Mouse (Mus musculus) forebrain, embryonic 12.5 days (tissue): ENCODE measurements around the gene Pias4. TPM values are rescaled to one million over a fixed set of nuclear protein-coding genes. Genes with fewer than 3 reads are reported as not detected.

ENCODE experiments used
- ATAC-seq: fragments of 200-750 bp; cut with Nextera tagmentation; 2 replicates; pipeline ENCODE4 v1.8.0; 2017; ENCODE audit warnings: moderate TSS enrichment; ENCODE audit not compliant: low FRiP score
- H3K27ac ChIP-seq: fragments of 300-500 bp; sonication (generic); 2 replicates; pipeline ENCODE4 v1.5.1; 2016; ENCODE audit warnings: mild to moderate bottlenecking
- H3K27me3 ChIP-seq: fragments of 300-500 bp; sonication (generic); 2 replicates; pipeline ENCODE4 v1.6.1; 2016; ENCODE audit warnings: mild to moderate bottlenecking
- H3K36me3 ChIP-seq: fragments of 300-500 bp; sonication (generic); replicated peaks from 2 replicates; pipeline ENCODE4 v1.6.1; 2016; ENCODE audit warnings: mild to moderate bottlenecking
- H3K4me1 ChIP-seq: fragments of 300-500 bp; sonication (generic); 2 replicates; pipeline ENCODE4 v1.6.1; 2016
- H3K4me2 ChIP-seq: fragments of 300-500 bp; sonication (generic); 2 replicates; pipeline ENCODE4 v1.6.1; 2016; ENCODE audit warnings: mild to moderate bottlenecking, moderate library complexity
- H3K4me3 ChIP-seq: fragments of 300-500 bp; sonication (generic); replicated peaks from 2 replicates; pipeline ENCODE4 v1.5.1; 2016; ENCODE audit warnings: mild to moderate bottlenecking
- H3K9ac ChIP-seq: fragments of 300-500 bp; sonication (generic); 2 replicates; pipeline ENCODE4 v1.6.1; 2016; ENCODE audit warnings: mild to moderate bottlenecking
- H3K9me3 ChIP-seq: fragments of 300-500 bp; sonication (generic); 2 replicates; pipeline ENCODE4 v1.6.1; 2016
- WGBS: fragments of 180-500 bp; shearing (Covaris S2); methylation state at CpG from one replicate; pipeline ENCODE4 v1.1.7; 2016; 5-methylcytosine and 5-hydroxymethylcytosine counted together
- polyA plus RNA-seq: library from polyadenylated mRNA; unstranded; fragments of >200 nt; fragmentation: Nextera tagmentation; extraction: Ambion mirVana; gene quantifications from 2 replicates; pipeline ENCODE4 v1.2.1, GENCODE M21; 2016

The Pias4 gene
- polyA plus RNA-seq, 1 experiment from 2014 or later, result 52.9 TPM

DNA sequence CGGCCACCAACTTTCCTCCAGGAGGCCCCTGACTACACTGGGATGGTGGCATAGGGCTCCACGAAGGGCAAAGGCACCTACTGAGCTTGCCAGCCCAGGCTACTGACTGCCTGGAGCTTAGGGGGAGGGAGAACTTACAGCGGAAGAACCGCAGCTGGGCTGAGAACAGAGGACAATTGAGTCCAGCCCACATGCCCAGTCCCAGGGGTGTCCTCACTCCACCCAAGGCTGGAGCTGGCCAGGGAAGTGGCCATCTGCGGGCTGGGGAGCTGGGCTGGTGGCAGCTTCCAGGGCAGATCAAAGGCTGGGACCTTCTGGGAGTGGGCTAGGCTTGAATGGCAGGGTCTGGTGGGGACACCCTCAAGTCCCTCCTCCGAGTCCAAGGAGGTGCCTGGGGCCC is 13.0 kb downstream of the Pias4 start:
- H3K4me1 ChIP-seq, result no peaks in the 10 kb centered on the region
- no peaks in the 10 kb centered on the region for H3K9me3 ChIP-seq
- H3K4me2 ChIP-seq, result no peak overlapping the region
- H3K27me3 ChIP-seq, result no peaks in the 10 kb centered on the region
- no peak overlapping the region for H3K4me3 ChIP-seq
- no peak overlapping the region for H3K9ac ChIP-seq
- WGBS, result 87% methylated on average over 6 of the region's 6 CpGs
- ATAC-seq, result no peak
- peaks cover 81% of the 10 kb centered on the region for H3K36me3 ChIP-seq
- no peak overlapping the region for H3K27ac ChIP-seq

DNA sequence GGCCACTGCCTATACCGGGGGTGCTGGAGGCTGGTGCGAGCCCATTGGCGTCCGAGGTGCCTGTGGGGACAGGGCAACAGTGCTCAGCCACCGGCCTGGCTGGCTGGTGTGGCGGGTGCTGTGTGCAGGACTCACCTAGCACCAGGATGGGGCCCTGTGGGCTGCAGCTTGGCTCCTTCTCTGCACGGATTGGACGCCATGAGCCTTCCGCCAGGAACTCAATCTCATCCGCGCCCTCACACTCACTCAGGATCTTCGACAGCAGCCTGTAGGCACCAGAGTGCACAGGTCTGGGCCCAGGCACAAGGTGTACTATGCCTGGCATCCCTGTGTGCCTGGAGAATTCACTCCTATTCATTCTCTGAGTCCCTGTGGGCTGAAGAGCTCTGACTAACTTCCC is 13.4 kb downstream of the Pias4 start:
- Histone ChIP-seq H3K9me3 (no peaks in the 10 kb centered on the region), H3K4me1 (no peaks in the 10 kb centered on the region), H3K36me3 (peaks cover 85% of the 10 kb centered on the region), H3K4me2 (no peak overlapping the region), H3K9ac (no peak overlapping the region), H3K4me3 (no peak overlapping the region), H3K27me3 (no peaks in the 10 kb centered on the region), H3K27ac (no peak overlapping the region)
- ATAC-seq, result no peak
- WGBS, result 93% methylated on average over 12 of the region's 12 CpGs

DNA sequence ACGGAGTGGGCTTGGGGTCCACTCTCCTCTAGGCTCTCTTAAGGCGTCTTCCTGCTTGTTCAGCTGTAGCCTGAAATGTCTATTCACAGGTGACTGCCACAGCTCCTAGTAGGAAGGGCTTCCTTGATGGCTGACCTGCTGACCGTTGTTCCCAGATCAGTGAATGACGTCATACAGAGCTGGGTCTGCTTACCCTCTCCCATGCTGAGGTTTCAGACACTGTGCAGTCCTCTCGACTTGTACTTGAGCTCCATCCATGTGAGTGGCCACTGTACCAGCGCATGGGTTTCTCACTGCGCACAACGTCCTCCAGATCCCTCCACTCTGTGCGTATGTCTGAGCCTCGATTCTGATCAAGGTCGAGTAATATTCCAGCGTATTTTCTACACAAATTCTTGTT is 15.1 kb downstream of the Pias4 start:
- H3K4me1 ChIP-seq, result no peaks in the 10 kb centered on the region
- peak overlapping the region; percentile 1; the same call in 1 of the 2 replicates for H3K27ac ChIP-seq
- no peaks in the 10 kb centered on the region for H3K27me3 ChIP-seq
- no peak overlapping the region for H3K4me2 ChIP-seq
- ATAC-seq, result no peak
- WGBS, result 82% methylated on average over 12 of the region's 12 CpGs
- no peaks in the 10 kb centered on the region for H3K9me3 ChIP-seq
- peaks cover 86% of the 10 kb centered on the region for H3K36me3 ChIP-seq
- H3K4me3 ChIP-seq, result no peak overlapping the region
- no peak overlapping the region for H3K9ac ChIP-seq

DNA sequence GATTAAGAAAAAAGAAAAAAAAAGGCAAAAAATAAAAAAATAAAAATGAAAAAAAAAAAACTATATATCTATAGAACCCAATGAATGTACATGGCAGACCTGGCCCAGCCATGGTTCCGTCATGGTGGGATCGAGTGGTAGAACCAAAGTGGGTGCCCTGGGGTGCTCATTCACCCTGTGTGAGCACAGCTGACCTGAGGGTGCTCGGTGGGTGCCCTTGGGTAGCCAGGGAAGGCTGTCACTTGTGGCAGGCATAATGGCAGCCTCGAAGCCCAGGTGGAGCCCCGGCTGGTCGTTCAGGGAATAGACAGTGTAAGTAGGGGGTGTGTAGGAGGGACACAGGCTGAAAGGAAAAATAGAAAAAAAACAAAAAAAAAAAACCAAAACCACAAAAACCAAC is 16.5 kb downstream of the Pias4 start:
- H3K4me3 ChIP-seq, result no peak overlapping the region
- ATAC-seq, result no peak
- no peaks in the 10 kb centered on the region for H3K9me3 ChIP-seq
- H3K4me1 ChIP-seq, result no peaks in the 10 kb centered on the region
- no peaks in the 10 kb centered on the region for H3K27me3 ChIP-seq
- H3K36me3 ChIP-seq, result peaks cover 86% of the 10 kb centered on the region
- no peak overlapping the region for H3K9ac ChIP-seq
- no peak overlapping the region for H3K4me2 ChIP-seq
- H3K27ac ChIP-seq, result no peak overlapping the region
- 81% methylated on average over 6 of the region's 6 CpGs for WGBS

DNA sequence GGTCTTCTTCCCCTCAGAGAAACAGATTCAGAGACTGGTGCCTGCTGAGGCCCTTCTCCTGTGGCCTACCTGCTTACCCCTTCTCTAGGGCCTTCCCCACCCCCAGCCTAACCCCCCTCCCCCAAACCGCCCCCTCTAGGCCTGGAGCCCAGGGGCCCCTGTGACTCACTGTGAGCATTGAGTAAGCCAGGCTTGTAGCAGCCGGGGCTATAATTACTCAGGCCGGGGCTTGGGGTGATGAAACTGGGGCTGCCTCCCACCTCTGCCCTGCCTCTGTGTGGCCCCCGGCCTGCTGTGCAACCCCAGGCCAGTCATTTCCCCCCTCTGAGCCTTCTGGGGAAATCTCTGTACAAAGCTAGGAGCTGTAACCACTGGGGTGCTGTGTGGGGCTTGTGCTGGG is 21.4 kb downstream of the Pias4 start:
- Histone ChIP-seq H3K4me1 (peaks cover 17% of the 10 kb centered on the region), H3K27ac (no peak overlapping the region), H3K4me3 (no peak overlapping the region), H3K9ac (no peak overlapping the region), H3K9me3 (no peaks in the 10 kb centered on the region), H3K27me3 (no peaks in the 10 kb centered on the region), H3K36me3 (peaks cover 74% of the 10 kb centered on the region), H3K4me2 (no peak overlapping the region)
- WGBS, result 91% methylated on average over 4 of the region's 4 CpGs
- ATAC-seq, result no peak

DNA sequence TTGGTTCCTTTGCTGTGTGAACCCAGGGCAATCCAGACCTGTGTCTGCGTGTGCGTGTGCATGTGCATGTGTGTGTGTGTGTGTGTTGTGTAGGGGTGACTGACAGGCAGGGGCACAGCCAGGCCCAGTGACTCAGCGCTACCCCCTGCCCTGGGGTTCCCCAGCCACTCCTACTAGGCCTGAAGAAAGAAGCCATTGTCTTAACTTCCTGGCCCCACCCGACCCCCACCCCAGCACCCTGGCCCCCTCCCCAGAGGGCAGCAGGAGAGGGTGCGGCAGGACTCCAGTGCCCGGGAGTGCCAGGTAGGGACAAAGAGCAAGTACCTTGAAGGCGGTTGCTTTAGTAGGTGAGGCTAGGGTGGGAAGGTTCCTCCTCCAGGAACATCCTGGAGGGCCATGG is 21.9 kb downstream of the Pias4 start:
- WGBS, result 91% methylated on average over 7 of the region's 7 CpGs
- no peak for ATAC-seq
- H3K4me3 ChIP-seq, result no peak overlapping the region; the same call in 1 of the 2 replicates
- no peak overlapping the region for H3K9ac ChIP-seq
- peaks cover 23% of the 10 kb centered on the region for H3K4me1 ChIP-seq
- no peaks in the 10 kb centered on the region for H3K9me3 ChIP-seq
- no peaks in the 10 kb centered on the region for H3K27me3 ChIP-seq
- no peak overlapping the region for H3K4me2 ChIP-seq
- no peak overlapping the region for H3K27ac ChIP-seq
- H3K36me3 ChIP-seq, result peaks cover 74% of the 10 kb centered on the region

DNA sequence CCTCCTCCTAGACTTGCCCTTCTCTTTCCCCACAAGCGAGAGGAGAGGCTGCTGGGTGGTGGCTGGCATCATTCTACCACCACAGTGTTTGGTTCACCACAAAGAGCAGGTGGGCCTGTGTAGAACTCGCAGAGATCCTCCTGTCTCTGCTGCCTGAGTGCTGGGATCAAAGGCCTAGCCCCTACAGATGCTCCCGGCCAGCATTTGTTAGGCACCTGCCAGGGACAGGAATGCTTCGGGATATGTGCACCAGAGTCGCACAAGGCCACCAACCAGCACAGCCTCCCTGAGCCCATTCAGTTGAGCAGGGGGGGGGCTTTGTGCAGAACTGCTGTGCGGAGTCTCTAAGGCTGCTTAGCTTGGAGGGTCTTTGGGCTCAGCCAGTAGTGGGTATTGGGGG is 22.4 kb downstream of the Pias4 start:
- peaks cover 71% of the 10 kb centered on the region for H3K36me3 ChIP-seq
- H3K9ac ChIP-seq, result no peak overlapping the region
- no peak overlapping the region; the same call in 1 of the 2 replicates for H3K4me3 ChIP-seq
- ATAC-seq, result no peak
- WGBS, result 96% methylated on average over 6 of the region's 6 CpGs
- H3K27me3 ChIP-seq, result no peaks in the 10 kb centered on the region
- H3K4me1 ChIP-seq, result peaks cover 27% of the 10 kb centered on the region
- H3K4me2 ChIP-seq, result no peak overlapping the region
- no peaks in the 10 kb centered on the region for H3K9me3 ChIP-seq
- H3K27ac ChIP-seq, result no peak overlapping the region

DNA sequence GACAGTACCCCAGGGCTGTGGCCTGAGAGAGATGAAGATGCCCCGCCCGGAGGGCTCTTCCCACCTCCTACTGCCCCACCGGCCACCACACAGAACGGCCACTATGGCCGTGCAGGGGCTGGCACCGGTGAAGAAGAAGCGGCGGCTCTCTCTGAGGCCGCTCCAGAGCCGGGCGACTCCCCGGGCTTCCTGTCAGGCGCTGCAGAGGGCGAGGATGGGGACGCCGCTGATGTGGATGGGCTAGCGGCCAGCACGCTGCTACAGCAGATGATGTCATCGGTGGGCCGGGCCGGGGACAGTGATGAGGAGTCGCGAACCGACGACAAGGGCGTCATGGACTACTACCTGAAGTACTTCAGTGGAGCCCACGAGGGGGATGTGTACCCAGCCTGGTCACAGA is 23.1 kb downstream of the Pias4 start:
- Histone ChIP-seq H3K9ac (no peak overlapping the region), H3K36me3 (peaks cover 64% of the 10 kb centered on the region), H3K4me2 (no peak overlapping the region), H3K4me3 (no peak overlapping the region), H3K9me3 (no peaks in the 10 kb centered on the region), H3K27me3 (no peaks in the 10 kb centered on the region), H3K27ac (peak overlapping the region; percentile 19; the same call in 1 of the 2 replicates), H3K4me1 (peaks cover 34% of the 10 kb centered on the region)
- WGBS, result 94% methylated on average over 27 of the region's 27 CpGs
- no peak for ATAC-seq

DNA sequence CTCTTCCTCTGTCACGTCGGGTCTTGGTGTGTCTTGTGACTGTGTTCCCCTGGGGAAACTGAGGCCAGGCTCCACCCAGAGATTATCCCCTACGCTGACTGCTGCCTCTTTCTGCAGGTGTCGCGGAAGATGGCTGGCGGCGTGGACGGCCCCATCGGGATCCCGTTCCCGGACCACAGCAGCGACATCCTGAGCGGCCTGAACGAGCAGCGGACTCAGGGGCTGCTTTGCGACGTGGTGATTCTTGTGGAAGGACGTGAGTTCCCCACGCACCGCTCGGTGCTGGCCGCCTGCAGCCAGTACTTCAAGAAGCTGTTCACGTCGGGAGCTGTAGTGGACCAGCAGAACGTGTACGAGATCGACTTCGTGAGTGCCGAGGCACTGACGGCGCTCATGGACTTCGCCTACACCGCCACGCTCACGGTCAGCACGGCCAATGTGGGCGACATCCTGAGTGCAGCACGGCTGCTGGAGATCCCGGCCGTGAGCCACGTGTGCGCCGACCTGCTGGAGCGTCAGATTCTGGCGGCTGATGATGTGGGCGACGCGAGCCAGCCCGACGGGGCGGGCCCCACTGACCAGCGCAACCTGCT is 23.8 kb downstream of the Pias4 start:
- ATAC-seq, result no peak
- H3K4me2 ChIP-seq, result no peak overlapping the region
- H3K4me1 ChIP-seq, result peaks cover 41% of the 10 kb centered on the region
- H3K9ac ChIP-seq, result no peak overlapping the region
- no peaks in the 10 kb centered on the region for H3K9me3 ChIP-seq
- 96% methylated on average over 52 of the region's 52 CpGs for WGBS
- H3K27ac ChIP-seq, result peak overlapping the region; percentile 19; the same call in 1 of the 2 replicates
- H3K4me3 ChIP-seq, result no peak overlapping the region
- H3K27me3 ChIP-seq, result no peaks in the 10 kb centered on the region
- peaks cover 57% of the 10 kb centered on the region for H3K36me3 ChIP-seq

DNA sequence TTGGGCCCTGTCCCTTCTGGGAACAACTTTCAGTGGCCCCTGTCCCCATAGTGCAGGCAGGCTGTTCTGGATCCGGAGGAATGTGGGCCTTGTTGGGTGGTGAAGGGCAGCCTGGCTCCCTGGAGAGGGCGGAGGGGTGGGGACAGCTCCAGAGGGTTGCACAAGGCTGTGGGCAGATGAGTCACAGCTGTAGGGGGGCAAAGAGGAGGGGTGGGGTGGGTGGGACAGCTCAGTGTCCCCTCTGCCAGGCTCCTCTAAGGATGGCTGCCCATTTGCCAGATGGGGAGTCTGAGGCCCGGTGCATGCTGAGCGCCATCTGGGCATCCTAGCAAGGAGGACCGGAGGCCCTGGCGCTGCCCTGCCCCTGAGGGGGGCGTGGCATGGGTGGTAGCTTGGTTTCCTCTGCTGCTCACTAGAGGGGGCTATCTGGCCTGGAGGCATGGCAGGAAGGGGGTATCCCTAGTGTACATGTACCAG is 24.5 kb downstream of the Pias4 start:
- Histone ChIP-seq H3K4me2 (no peak overlapping the region), H3K4me1 (peaks cover 48% of the 10 kb centered on the region), H3K27me3 (no peaks in the 10 kb centered on the region), H3K4me3 (no peak overlapping the region), H3K9ac (no peak overlapping the region), H3K36me3 (peaks cover 50% of the 10 kb centered on the region), H3K27ac (no peak overlapping the region), H3K9me3 (no peaks in the 10 kb centered on the region)
- 94% methylated on average over 7 of the region's 7 CpGs for WGBS
- ATAC-seq, result no peak

DNA sequence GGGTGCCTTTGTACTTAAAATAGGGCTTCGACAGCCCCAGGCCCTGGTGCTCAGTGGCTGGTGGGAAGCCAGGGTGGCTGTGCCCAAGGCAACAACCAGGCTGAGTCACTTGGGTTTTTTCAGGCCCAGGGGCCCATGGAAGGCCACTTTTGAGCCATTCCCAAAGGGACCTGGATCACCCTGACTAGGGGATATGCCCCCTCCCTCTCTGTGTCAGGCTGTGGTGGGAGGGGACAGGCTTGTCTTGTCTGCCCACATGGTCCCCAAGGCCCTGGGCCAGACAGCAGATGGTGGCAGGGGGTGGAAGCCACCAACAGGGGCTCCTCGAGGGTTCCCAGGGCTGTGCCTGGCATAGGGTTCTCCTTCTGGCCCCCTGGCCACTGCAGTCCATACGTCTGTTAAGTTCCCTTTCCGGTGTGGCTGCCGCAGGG is 25.2 kb downstream of the Pias4 start:
- Histone ChIP-seq H3K9me3 (no peaks in the 10 kb centered on the region), H3K36me3 (peaks cover 43% of the 10 kb centered on the region), H3K27ac (peak overlapping the region; percentile 37; the same call in 1 of the 2 replicates), H3K4me2 (no peak overlapping the region), H3K4me1 (peaks cover 52% of the 10 kb centered on the region), H3K9ac (no peak overlapping the region), H3K4me3 (no peak overlapping the region), H3K27me3 (no peaks in the 10 kb centered on the region)
- 91% methylated on average over 5 of the region's 5 CpGs for WGBS
- no peak for ATAC-seq

DNA sequence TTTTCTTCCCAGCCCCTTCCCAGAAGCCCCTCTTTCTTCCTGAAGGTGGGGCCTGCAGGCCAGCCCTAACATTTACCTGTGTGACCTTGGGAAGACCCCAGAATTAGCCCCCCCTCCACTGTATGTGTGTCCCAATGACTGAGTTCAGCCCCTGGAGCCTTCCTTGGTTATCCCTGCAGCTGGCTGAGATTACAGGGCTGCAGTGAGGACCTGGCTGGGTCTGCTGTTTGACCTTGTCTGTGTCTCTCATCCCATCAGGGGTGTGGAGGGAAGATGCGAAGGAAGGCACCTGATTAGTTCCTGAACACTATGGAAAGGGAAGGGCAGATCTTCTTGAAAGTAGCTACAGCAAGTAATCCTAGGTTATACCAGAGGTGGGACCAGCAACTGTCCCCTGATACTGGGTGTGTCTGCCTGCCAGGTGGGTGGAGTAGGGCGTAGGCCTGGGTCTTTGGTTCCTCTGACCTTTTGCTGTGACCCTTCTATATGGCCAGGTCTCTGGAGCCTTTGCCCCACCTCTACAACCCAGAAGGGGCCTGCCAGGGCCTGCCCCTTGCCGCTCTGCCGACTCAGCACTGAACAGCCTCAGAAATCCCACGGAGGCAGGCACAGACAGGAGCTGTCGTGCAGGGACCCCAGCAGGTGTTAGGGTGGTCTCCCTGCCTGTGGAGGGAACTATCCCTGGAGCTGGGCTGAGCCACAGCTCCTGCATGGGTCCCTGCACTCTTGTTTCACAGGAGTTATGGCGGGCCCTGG is 26.1 kb downstream of the Pias4 start:
- Histone ChIP-seq H3K27me3 (no peaks in the 10 kb centered on the region), H3K9ac (0 out of 2 replicates have a peak overlapping the region, but pooled peaks have one; percentile 25), H3K4me3 (no peak overlapping the region), H3K4me1 (peaks cover 52% of the 10 kb centered on the region), H3K27ac (0 out of 2 replicates have a peak overlapping the region, but pooled peaks have one; percentile 8), H3K36me3 (peaks cover 34% of the 10 kb centered on the region), H3K4me2 (no peak overlapping the region), H3K9me3 (no peaks in the 10 kb centered on the region)
- ATAC-seq, result no peak
- 85% methylated on average over 7 of the region's 7 CpGs for WGBS
